Mouse (Mus musculus): ENCODE results near the gene Chd2.
"Not testable (repeated sequence)": the region's sequence is repeated elsewhere in the genome, so short reads cannot be mapped to it uniquely, and the experiment has no call there.

Chd2 gene

GRCm38 (mm10) chr7:73540202-73541078 is 1.2 kb downstream of the Chd2 start:
- DNase-seq (ENCODE audit: low read depth, low spot score), result no peak

- no peak for DNase-seq (ENCODE audit: low read depth, low spot score)
Measured at GRCm38 (mm10) chr7:73539116-73539682, 2.4 kb downstream of the Chd2 start.

GRCm38 (mm10) chr7:73538424-73539079 is 3.1 kb downstream of the Chd2 start:
- DNase-seq (ENCODE audit: low read depth, low spot score), result no peak

- DNase-seq (ENCODE audit: low read depth, low spot score), result peak; percentile 99
Measured at GRCm38 (mm10) chr7:73537634-73538423, 3.8 kb downstream of the Chd2 start.

GRCm38 (mm10) chr7:73537228-73537627 is 4.4 kb downstream of the Chd2 start:
- no peak for DNase-seq (ENCODE audit: low read depth, low spot score)

- no peak for DNase-seq (ENCODE audit: low read depth, low spot score)
Measured at GRCm38 (mm10) chr7:73536579-73536978, 5.1 kb downstream of the Chd2 start.

- no peak for DNase-seq (ENCODE audit: low read depth, low spot score)
Measured at GRCm38 (mm10) chr7:73535861-73536200, 5.8 kb downstream of the Chd2 start.

- no peak for DNase-seq (ENCODE audit: low read depth, low spot score)
Measured at GRCm38 (mm10) chr7:73534937-73535860, 6.4 kb downstream of the Chd2 start.

- DNase-seq (ENCODE audit: low read depth, low spot score), result no peak
Measured at GRCm38 (mm10) chr7:73533457-73533856, 8.2 kb downstream of the Chd2 start.

- DNase-seq (ENCODE audit: low read depth, low spot score), result no peak
Measured at GRCm38 (mm10) chr7:73532916-73533315, 8.7 kb downstream of the Chd2 start.

- DNase-seq (ENCODE audit: low read depth, low spot score), result no peak
Measured at GRCm38 (mm10) chr7:73532139-73532538, 9.5 kb downstream of the Chd2 start.

GRCm38 (mm10) chr7:73531506-73532093 is 10.0 kb downstream of the Chd2 start:
- no peak for DNase-seq (ENCODE audit: low read depth, low spot score)

- DNase-seq (ENCODE audit: low read depth, low spot score), result no peak
Measured at GRCm38 (mm10) chr7:73530846-73531245, 10.8 kb downstream of the Chd2 start.

- no peak for DNase-seq (ENCODE audit: low read depth, low spot score)
Measured at GRCm38 (mm10) chr7:73530164-73530563, 11.5 kb downstream of the Chd2 start.

GRCm38 (mm10) chr7:73529261-73529660 is 12.4 kb downstream of the Chd2 start:
- no peak for DNase-seq (ENCODE audit: low read depth, low spot score)

- not testable (repeated sequence) for DNase-seq (ENCODE audit: low read depth, low spot score)
Measured at GRCm38 (mm10) chr7:73528377-73528894, 13.2 kb downstream of the Chd2 start.

- DNase-seq (ENCODE audit: low read depth, low spot score), result no peak
Measured at GRCm38 (mm10) chr7:73527225-73527624, 14.4 kb downstream of the Chd2 start.

- peak; percentile 60 for DNase-seq (ENCODE audit: low read depth, low spot score)
Measured at GRCm38 (mm10) chr7:73524454-73524952, 17.1 kb downstream of the Chd2 start.

GRCm38 (mm10) chr7:73523608-73524259 is 17.9 kb downstream of the Chd2 start:
- no peak for DNase-seq (ENCODE audit: low read depth, low spot score)
